Mouse (Mus musculus): ENCODE data around the gene Zfp319. TPM values are rescaled to one million over a fixed set of nuclear protein-coding genes. Genes with fewer than 3 reads are reported as not detected.
A peak's percentile ranks its signal among the peaks of the same experiment; 100 is the strongest.

Gene Zfp319
- polyA plus RNA-seq, 1 experiment from 2014 or later, result 5.9 TPM

- no peak for ATAC-seq (ENCODE audit: extremely low read depth, insufficient number of reproducible peaks, low FRiP score, low TSS enrichment)
- H3K4me2 ChIP-seq, result no peak overlapping the region
- H3K9me3 ChIP-seq, result no peaks in the 10 kb centered on the region
- no peak overlapping the region for H3K27ac ChIP-seq (replicated peaks)
- no peak overlapping the region for H3K9ac ChIP-seq
- H3K36me3 ChIP-seq, result peaks cover 61% of the 10 kb centered on the region
- no peak overlapping the region for H3K4me3 ChIP-seq
- H3K27me3 ChIP-seq (replicated peaks), result no peaks in the 10 kb centered on the region
- WGBS, result 81% methylated on average over 46 of the region's 46 CpGs
- peaks cover 58% of the 10 kb centered on the region for H3K4me1 ChIP-seq
These were observed 3.8 kb downstream of the Zfp319 start for GRCm38 (mm10) chr8:95327866-95328465.

DNA sequence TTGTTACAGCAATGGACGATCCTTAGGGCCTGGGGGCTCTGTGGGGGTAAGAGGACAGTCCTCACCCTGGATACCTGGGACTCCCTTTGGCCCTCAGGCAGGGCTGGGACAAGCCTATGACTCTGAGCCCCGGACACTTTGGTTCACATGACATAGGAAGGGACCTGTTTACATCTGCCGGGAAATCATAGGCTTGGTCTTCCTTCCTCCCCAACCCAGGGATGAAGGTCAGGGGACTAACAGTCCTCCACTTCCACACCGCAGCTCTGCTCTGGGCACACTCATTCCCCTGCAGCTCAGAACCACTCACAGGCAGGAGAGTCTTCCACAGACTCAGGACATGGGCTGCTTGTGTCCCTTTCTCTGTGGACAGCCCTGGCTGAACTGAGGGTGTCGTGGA lies 4.9 kb downstream of the Zfp319 start:
- Histone ChIP-seq H3K4me2 (no peak overlapping the region), H3K27ac (replicated peaks) (no peak overlapping the region), H3K9me3 (no peaks in the 10 kb centered on the region), H3K4me3 (no peak overlapping the region), H3K4me1 (peaks cover 64% of the 10 kb centered on the region), H3K27me3 (replicated peaks) (no peaks in the 10 kb centered on the region), H3K9ac (no peak overlapping the region), H3K36me3 (peaks cover 61% of the 10 kb centered on the region)
- WGBS, result 73% methylated on average over 5 of the region's 5 CpGs
- ATAC-seq (ENCODE audit: extremely low read depth, insufficient number of reproducible peaks, low FRiP score, low TSS enrichment), result no peak

GRCm38 (mm10) chr8:95324646-95325045 lies 7.1 kb downstream of the Zfp319 start:
- H3K4me3 ChIP-seq, result no peak overlapping the region
- no peak overlapping the region for H3K4me2 ChIP-seq
- peaks cover 4% of the 10 kb centered on the region for H3K27me3 ChIP-seq (replicated peaks)
- no peaks in the 10 kb centered on the region for H3K9me3 ChIP-seq
- no peak overlapping the region for H3K27ac ChIP-seq (replicated peaks)
- ATAC-seq (ENCODE audit: extremely low read depth, insufficient number of reproducible peaks, low FRiP score, low TSS enrichment), result no peak
- peaks cover 65% of the 10 kb centered on the region for H3K4me1 ChIP-seq
- 44% methylated on average over 5 of the region's 5 CpGs for WGBS
- H3K9ac ChIP-seq, result peak overlapping the region; percentile 29
- H3K36me3 ChIP-seq, result peaks cover 61% of the 10 kb centered on the region

- no peak overlapping the region for H3K4me2 ChIP-seq
- H3K36me3 ChIP-seq, result peaks cover 46% of the 10 kb centered on the region
- WGBS, result 59% methylated on average over 3 of the region's 3 CpGs
- H3K9me3 ChIP-seq, result no peaks in the 10 kb centered on the region
- peaks cover 14% of the 10 kb centered on the region for H3K27me3 ChIP-seq (replicated peaks)
- H3K27ac ChIP-seq (replicated peaks), result no peak overlapping the region
- H3K4me3 ChIP-seq, result no peak overlapping the region
- H3K9ac ChIP-seq, result no peak overlapping the region
- no peak for ATAC-seq (ENCODE audit: extremely low read depth, insufficient number of reproducible peaks, low FRiP score, low TSS enrichment)
- H3K4me1 ChIP-seq, result peaks cover 60% of the 10 kb centered on the region
These were observed 8.5 kb downstream of the Zfp319 start for GRCm38 (mm10) chr8:95323201-95323600.

DNA sequence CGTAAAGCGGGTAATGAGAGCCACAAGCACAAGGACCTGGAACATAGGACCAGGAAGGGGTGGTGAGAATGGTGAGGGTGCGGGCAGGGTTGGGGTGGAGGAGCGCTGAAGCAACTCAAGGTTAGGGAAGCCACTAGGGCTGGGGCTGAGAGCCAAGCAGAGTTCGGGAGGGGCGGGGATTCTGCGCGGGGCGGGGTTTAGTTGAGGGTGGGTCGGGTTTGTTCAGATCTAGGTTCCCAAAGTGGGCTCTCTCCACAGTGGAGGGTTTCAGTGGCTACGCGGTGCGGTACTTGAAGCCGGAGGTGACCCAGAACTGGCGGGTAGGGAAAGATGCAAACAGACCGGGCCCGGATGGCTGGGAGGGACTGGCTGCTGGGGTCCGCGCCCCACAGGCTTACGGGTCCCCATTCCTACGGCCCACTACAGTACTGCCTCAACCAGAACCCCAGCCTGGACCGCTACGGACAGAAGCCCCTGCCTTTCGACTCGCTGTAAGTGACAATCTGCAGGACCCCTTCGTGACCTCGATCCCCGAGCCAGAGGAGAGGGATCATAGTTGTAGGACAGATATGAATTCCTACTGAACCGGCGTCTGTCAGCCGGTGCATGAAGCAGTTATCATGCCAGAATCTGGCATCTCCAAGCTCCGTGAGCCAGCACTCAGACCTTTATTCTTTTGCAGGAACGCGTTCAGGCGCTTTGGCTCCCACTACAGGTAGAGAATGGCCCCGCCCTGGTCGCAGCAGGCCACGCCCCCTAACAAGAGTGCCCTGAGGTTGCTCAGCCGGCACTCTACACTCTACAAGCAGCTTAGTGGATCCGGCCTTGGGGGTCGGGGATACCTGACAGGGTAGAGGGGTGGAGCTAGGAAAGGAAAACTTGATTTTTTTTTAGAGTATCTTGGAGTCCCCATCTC lies 11.3 kb downstream of the Zfp319 start:
- H3K9me3 ChIP-seq, result no peaks in the 10 kb centered on the region

GRCm38 (mm10) chr8:95315350-95315749 lies 16.4 kb downstream of the Zfp319 start:
- 87% methylated on average over 1 of the region's 1 CpGs for WGBS
- Histone ChIP-seq H3K9ac (no peak overlapping the region), H3K36me3 (no peaks in the 10 kb centered on the region), H3K27ac (replicated peaks) (no peak overlapping the region), H3K4me2 (no peak overlapping the region), H3K9me3 (no peaks in the 10 kb centered on the region), H3K4me3 (no peak overlapping the region), H3K27me3 (replicated peaks) (peaks cover 14% of the 10 kb centered on the region), H3K4me1 (peaks cover 6% of the 10 kb centered on the region)
- ATAC-seq (ENCODE audit: extremely low read depth, insufficient number of reproducible peaks, low FRiP score, low TSS enrichment), result no peak

More for the DNA sequence above, 11.3 kb downstream of the Zfp319 start:
- ATAC-seq (ENCODE audit: extremely low read depth, insufficient number of reproducible peaks, low FRiP score, low TSS enrichment), result 0 out of 2 replicates have a peak, but pooled peaks have one; percentile 29
- Histone ChIP-seq H3K36me3 (peaks cover 20% of the 10 kb centered on the region), H3K27me3 (replicated peaks) (peaks cover 14% of the 10 kb centered on the region), H3K9ac (peak overlapping the region; percentile 76), H3K4me1 (peaks cover 44% of the 10 kb centered on the region), H3K27ac (replicated peaks) (no peak overlapping the region), H3K4me2 (peak overlapping the region; percentile 87), H3K4me3 (peak overlapping the region; percentile 52)
- WGBS, result 3% methylated on average over 41 of the region's 41 CpGs

DNA sequence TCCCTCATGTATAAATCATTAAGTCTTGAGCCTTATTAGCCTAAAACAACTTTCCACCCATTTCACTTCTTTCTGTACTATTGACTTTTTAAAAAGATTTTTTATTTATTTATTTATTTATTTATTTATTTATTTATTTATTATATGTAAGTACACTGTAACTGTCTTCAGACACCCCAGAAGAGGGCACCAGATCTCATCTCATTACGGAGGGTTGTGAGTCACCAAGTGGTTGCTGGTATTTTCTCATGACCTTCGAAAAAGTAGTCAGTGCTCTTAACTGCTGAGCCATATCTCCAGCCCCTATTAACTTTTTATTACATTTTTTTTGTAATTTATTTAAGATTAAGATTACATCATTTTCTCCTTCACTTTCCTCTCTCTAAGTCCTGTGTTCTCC lies 17.0 kb downstream of the Zfp319 start:
- 57% methylated on average over 2 of the region's 2 CpGs for WGBS

GRCm38 (mm10) chr8:95313857-95314256 lies 17.9 kb downstream of the Zfp319 start:
- no peaks in the 10 kb centered on the region for H3K36me3 ChIP-seq
- WGBS, result 77% methylated on average over 6 of the region's 6 CpGs
- no peaks in the 10 kb centered on the region for H3K9me3 ChIP-seq
- no peak for ATAC-seq (ENCODE audit: extremely low read depth, insufficient number of reproducible peaks, low FRiP score, low TSS enrichment)
- 0 out of 2 replicates have a peak, but pooled peaks cover 3% of the 10 kb centered on the region for H3K4me1 ChIP-seq
- H3K4me3 ChIP-seq, result no peak overlapping the region
- H3K9ac ChIP-seq, result no peak overlapping the region
- H3K27me3 ChIP-seq (replicated peaks), result 0 out of 2 replicates have a peak, but pooled peaks cover 4% of the 10 kb centered on the region
- H3K27ac ChIP-seq (replicated peaks), result no peak overlapping the region
- H3K4me2 ChIP-seq, result no peak overlapping the region

More for the DNA sequence above, 17.0 kb downstream of the Zfp319 start:
- Histone ChIP-seq H3K4me3 (no peak overlapping the region), H3K9ac (no peak overlapping the region), H3K4me1 (0 out of 2 replicates have a peak, but pooled peaks cover under 1% of the 10 kb centered on the region), H3K36me3 (no peaks in the 10 kb centered on the region), H3K27ac (replicated peaks) (no peak overlapping the region), H3K27me3 (replicated peaks) (peaks cover 10% of the 10 kb centered on the region), H3K9me3 (no peaks in the 10 kb centered on the region), H3K4me2 (no peak overlapping the region)
- no peak for ATAC-seq (ENCODE audit: extremely low read depth, insufficient number of reproducible peaks, low FRiP score, low TSS enrichment)

- 0 out of 2 replicates have a peak, but pooled peaks cover 3% of the 10 kb centered on the region for H3K4me1 ChIP-seq
- WGBS, result 63% methylated on average over 18 of the region's 18 CpGs
- no peaks in the 10 kb centered on the region for H3K9me3 ChIP-seq
- no peak overlapping the region for H3K4me2 ChIP-seq
- no peak overlapping the region for H3K27ac ChIP-seq (replicated peaks)
- ATAC-seq (ENCODE audit: extremely low read depth, insufficient number of reproducible peaks, low FRiP score, low TSS enrichment), result no peak
- H3K4me3 ChIP-seq, result no peak overlapping the region
- no peak overlapping the region for H3K9ac ChIP-seq
- no peaks in the 10 kb centered on the region for H3K27me3 ChIP-seq (replicated peaks)
- H3K36me3 ChIP-seq, result no peaks in the 10 kb centered on the region
These were observed 18.9 kb downstream of the Zfp319 start for GRCm38 (mm10) chr8:95312836-95313235.

DNA sequence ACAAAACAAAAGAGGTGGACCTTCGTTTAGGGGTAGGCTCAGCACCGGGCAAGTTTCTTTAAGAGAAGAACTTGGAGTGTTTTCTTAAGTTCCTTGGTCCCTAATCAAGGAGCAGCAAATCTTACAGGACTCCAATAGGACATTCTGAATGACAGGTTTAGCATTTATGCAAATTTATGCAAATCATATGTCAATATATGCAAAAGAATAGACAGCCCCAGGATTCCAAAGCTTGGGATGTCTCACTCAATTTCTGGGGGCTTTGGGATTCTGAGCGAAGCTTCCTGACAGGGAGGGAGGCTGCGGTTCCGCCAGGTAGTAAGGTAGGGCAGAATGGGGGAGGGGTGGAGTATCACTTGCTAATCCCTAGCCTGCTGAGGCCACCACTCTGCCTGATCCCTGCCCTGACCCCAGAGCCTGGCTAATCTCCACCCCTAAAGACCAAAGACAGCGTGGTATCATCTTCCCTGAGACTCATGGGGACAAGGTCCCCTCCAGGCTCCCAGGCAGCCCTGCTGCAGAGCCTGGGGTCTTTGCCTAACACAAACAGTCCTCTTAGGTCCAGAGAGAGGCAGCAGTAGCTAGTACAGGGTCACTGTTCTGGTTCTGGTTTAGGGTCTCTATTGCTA lies 21.3 kb downstream of the Zfp319 start, which contains the start of gene Tepp:
Tepp (plus strand) TSS at position 225 of the 629 bp plus-strand sequence.
- Histone ChIP-seq H3K36me3 (no peaks in the 10 kb centered on the region), H3K27me3 (replicated peaks) (0 out of 2 replicates have a peak, but pooled peaks cover 12% of the 10 kb centered on the region), H3K27ac (replicated peaks) (no peak within 1 kb of the TSS), H3K4me2 (no peak within 1 kb of the TSS), H3K4me1 (0 out of 2 replicates have a peak, but pooled peaks cover 3% of the 10 kb centered on the region), H3K9me3 (no peaks in the 10 kb centered on the region), H3K9ac (no peak within 1 kb of the TSS), H3K4me3 (no peak within 1 kb of the TSS)
- ATAC-seq (ENCODE audit: extremely low read depth, insufficient number of reproducible peaks, low FRiP score, low TSS enrichment), result no peak
- WGBS, result 43% methylated on average over 6 of the region's 6 CpGs

- Histone ChIP-seq H3K4me1 (0 out of 2 replicates have a peak, but pooled peaks cover 8% of the 10 kb centered on the region), H3K4me3 (no peak within 1 kb of the TSS), H3K27me3 (replicated peaks) (0 out of 2 replicates have a peak, but pooled peaks cover 12% of the 10 kb centered on the region), H3K9ac (0 out of 2 replicates have a peak within 1 kb of the TSS, but pooled peaks have one; percentile 14), H3K4me2 (no peak within 1 kb of the TSS), H3K36me3 (no peaks in the 10 kb centered on the region), H3K27ac (replicated peaks) (no peak within 1 kb of the TSS), H3K9me3 (no peaks in the 10 kb centered on the region)
- no peak for ATAC-seq (ENCODE audit: extremely low read depth, insufficient number of reproducible peaks, low FRiP score, low TSS enrichment)
- 41% methylated on average over 6 of the region's 6 CpGs for WGBS
These were observed 25.3 kb downstream of the Zfp319 start, which contains the start of gene Cngb1 for GRCm38 (mm10) chr8:95306431-95306830. Cngb1 (minus strand) TSS chr8:95306585.
